Mouse (Mus musculus) midbrain, embryonic 15.5 days (tissue): ENCODE results near the gene Fgfr2. TPM values are rescaled to one million over a fixed set of nuclear protein-coding genes. Genes with fewer than 3 reads are reported as not detected.
A peak's percentile ranks its signal among the peaks of the same experiment; 100 is the strongest.

ENCODE experiments used
- ATAC-seq: fragments of 200-750 bp; cut with Nextera tagmentation; replicated peaks from 2 replicates; pipeline ENCODE4 v1.8.0; 2017; ENCODE audit warnings: moderate TSS enrichment
- H3K27ac ChIP-seq: fragments of 300-500 bp; sonication (generic); 2 replicates; pipeline ENCODE4 v1.5.1; 2015; ENCODE audit warnings: mild to moderate bottlenecking, inconsistent platforms
- H3K27me3 ChIP-seq: fragments of 300-500 bp; sonication (generic); replicated peaks from 2 replicates; pipeline ENCODE4 v1.6.1; 2015; ENCODE audit warnings: inconsistent platforms
- H3K36me3 ChIP-seq: fragments of 300-500 bp; sonication (generic); replicated peaks from 2 replicates; pipeline ENCODE4 v1.6.1; 2015; ENCODE audit warnings: inconsistent platforms
- H3K4me1 ChIP-seq: fragments of 300-500 bp; sonication (generic); 2 replicates; pipeline ENCODE4 v1.6.1; 2015; ENCODE audit warnings: inconsistent platforms
- H3K4me2 ChIP-seq: fragments of 300-500 bp; sonication (generic); 2 replicates; pipeline ENCODE4 v1.6.1; 2015; ENCODE audit warnings: inconsistent platforms, mild to moderate bottlenecking, moderate library complexity
- H3K4me3 ChIP-seq: fragments of 300-500 bp; sonication (generic); 2 replicates; pipeline ENCODE4 v1.5.1; 2015; ENCODE audit warnings: mild to moderate bottlenecking, inconsistent platforms
- H3K9ac ChIP-seq: fragments of 300-500 bp; sonication (generic); 2 replicates; pipeline ENCODE4 v1.6.1; 2015; ENCODE audit warnings: mild to moderate bottlenecking, inconsistent platforms
- H3K9me3 ChIP-seq: fragments of 300-500 bp; sonication (generic); 2 replicates; pipeline ENCODE4 v1.6.1; 2016; ENCODE audit warnings: inconsistent platforms
- WGBS: fragments of 180-500 bp; shearing (Covaris S2); methylation state at CpG from one replicate; pipeline ENCODE4 v1.1.7; 2015; ENCODE audit warnings: mixed read lengths; 5-methylcytosine and 5-hydroxymethylcytosine counted together
- polyA plus RNA-seq: library from polyadenylated mRNA; unstranded; fragments of >200 nt; fragmentation: Nextera tagmentation; extraction: Ambion mirVana; gene quantifications from 2 replicates; pipeline ENCODE4 v1.2.1, GENCODE M21; 2015

The Fgfr2 gene
- polyA plus RNA-seq, 1 experiment from 2014 or later = 23.3 TPM

DNA sequence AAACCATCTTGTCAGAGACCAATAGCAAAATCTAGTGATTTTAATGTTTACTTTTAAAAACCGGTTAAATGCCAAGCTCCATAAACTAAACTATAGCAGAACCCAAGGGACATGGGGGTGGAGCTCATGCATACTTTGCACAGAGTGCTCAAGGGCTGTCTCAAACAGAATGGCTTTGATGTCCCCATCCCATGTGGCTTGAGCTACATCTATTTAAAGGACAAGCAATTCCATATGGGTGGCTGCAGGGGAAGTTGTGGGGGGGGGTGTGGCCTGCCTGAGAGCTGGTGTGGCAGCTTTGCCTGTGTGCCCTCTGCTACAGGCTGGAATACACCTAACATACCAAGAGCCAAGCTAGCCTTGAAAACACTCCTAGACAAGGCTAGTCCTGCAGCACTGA is 98.5 kb downstream of the Fgfr2 start:
- ATAC-seq = no peak
- H3K4me1 ChIP-seq = peaks cover 19% of the 10 kb centered on the region
- no peak overlapping the region for H3K4me2 ChIP-seq
- H3K36me3 ChIP-seq = no peaks in the 10 kb centered on the region
- H3K9ac ChIP-seq = no peak overlapping the region
- H3K27me3 ChIP-seq = no peaks in the 10 kb centered on the region
- H3K27ac ChIP-seq = no peak overlapping the region
- H3K9me3 ChIP-seq = no peaks in the 10 kb centered on the region
- WGBS = 67% methylated on average over 1 of the region's 1 CpGs
- H3K4me3 ChIP-seq = no peak overlapping the region

DNA sequence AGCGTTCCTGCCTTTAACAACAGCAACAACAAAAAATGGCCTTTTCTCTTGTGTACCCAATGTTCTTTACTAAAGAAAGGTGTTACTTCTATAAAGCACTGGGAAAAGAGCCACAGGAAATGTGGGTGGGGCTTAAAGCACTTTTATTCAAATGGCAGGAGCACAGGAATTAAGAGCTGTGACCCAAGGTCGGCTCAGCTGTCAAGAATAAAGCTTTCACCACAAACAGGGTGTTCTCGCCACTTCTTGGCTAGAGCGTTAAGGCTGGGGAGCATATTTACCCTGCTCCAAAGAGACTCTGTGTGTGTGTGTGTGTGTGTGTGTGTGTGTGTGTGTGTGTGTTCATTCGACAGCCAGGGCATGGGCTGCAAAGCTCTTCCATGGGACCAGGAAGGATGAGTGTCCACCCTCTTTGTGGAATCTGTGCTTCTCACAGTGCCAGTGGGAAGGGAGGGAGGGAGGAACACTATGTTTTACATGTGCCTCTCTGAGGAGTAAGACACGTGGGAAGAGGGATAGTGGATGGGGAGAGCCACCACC is 103.6 kb downstream of the Fgfr2 start:
- no peak for ATAC-seq
- Histone ChIP-seq H3K27ac (peak overlapping the region; percentile 11; the same call in 1 of the 2 replicates), H3K9me3 (no peaks in the 10 kb centered on the region), H3K27me3 (no peaks in the 10 kb centered on the region), H3K9ac (no peak overlapping the region), H3K4me3 (no peak overlapping the region), H3K4me1 (peaks cover 32% of the 10 kb centered on the region), H3K36me3 (no peaks in the 10 kb centered on the region), H3K4me2 (no peak overlapping the region)
- 26% methylated on average over 6 of the region's 6 CpGs for WGBS

DNA sequence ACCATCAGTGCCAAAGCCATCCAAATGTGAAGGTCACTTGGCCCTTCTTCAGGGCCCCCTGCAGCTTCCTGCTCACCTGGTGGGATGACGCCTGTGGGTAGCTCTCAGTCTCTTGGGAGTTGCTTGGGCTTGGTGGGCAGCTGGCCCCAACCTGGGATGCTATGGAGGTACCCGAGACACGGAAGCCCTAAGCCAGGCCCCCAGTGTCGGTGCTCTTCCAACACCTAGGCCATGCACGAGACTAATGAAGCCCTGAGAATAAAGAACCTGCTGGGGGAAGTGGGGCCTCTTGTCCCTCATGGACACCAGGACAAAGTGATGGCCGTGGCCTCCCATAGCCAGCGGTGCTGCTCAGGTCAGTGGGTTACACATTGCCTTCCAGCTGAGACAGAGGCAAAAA is 104.2 kb downstream of the Fgfr2 start:
- Histone ChIP-seq H3K27ac (peak overlapping the region; percentile 11; the same call in 1 of the 2 replicates), H3K36me3 (no peaks in the 10 kb centered on the region), H3K4me1 (peaks cover 36% of the 10 kb centered on the region), H3K4me2 (no peak overlapping the region), H3K9me3 (no peaks in the 10 kb centered on the region), H3K4me3 (no peak overlapping the region), H3K9ac (no peak overlapping the region), H3K27me3 (no peaks in the 10 kb centered on the region)
- WGBS = 74% methylated on average over 7 of the region's 7 CpGs
- ATAC-seq = no peak

DNA sequence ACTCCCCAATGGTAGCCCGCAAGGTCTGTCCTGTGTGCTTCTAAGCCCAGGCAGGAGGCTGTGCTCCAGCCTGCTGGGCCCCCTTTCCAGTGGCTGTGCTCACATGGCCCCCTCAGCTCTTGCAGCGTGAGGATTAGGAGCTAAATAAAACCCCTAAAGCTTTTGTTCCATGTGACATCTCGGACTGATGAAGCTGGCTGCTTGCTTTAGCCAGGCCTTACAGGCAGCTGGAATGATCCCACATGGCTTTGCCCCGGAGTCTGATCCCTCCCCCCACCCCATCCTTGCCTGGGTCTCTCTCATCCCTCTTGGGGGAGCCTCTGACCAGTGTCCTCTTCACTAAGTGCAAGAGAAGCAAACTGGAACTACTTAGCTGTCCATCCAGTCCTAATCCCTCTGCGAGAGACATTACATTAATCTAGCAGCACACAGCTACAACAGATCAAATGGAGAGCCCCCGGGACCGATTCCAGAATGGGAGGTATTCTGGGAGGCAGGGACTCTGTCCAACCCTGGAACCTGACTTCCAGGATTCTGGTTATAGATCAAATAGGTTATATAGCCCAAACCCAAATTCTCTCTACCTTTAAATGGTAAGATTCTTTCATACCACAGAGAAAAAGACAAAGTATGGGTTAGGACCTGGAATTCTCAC is 107.6 kb downstream of the Fgfr2 start:
- H3K27me3 ChIP-seq = no peaks in the 10 kb centered on the region
- H3K4me1 ChIP-seq = peaks cover 70% of the 10 kb centered on the region
- 13% methylated on average over 7 of the region's 7 CpGs for WGBS
- no peak overlapping the region for H3K4me3 ChIP-seq
- no peaks in the 10 kb centered on the region for H3K36me3 ChIP-seq
- H3K9ac ChIP-seq = 0 out of 2 replicates have a peak overlapping the region, but pooled peaks have one; percentile 17
- peak overlapping the region; percentile 63 for H3K27ac ChIP-seq
- 0 out of 2 replicates have a peak, but pooled peaks have one; percentile 31 for ATAC-seq
- H3K4me2 ChIP-seq = 0 out of 2 replicates have a peak overlapping the region, but pooled peaks have one; percentile 8
- H3K9me3 ChIP-seq = no peaks in the 10 kb centered on the region

DNA sequence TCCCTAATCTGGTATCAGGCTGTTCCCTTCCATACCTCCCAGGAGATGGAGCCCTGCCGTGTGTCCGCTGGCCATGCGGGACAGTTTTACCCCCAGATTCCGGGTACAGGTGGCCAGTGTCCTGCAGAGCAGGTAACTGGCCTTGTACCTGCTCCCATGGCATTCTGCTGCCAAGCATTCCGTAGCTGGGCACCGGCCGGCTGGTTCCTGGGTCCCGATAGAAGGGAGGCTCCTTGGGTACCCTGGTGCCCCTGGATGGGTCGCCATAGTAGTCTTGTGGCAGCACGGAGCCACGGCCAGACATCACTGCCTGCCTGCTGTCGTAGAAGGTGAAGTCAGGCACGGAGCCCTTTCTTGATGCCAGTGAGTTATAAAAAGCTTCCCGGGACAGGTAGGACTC is 108.5 kb downstream of the Fgfr2 start:
- Histone ChIP-seq H3K27me3 (no peaks in the 10 kb centered on the region), H3K9ac (no peak overlapping the region), H3K36me3 (no peaks in the 10 kb centered on the region), H3K4me1 (peaks cover 70% of the 10 kb centered on the region), H3K4me2 (no peak overlapping the region), H3K4me3 (no peak overlapping the region), H3K27ac (peak overlapping the region; percentile 63; the same call in 1 of the 2 replicates), H3K9me3 (no peaks in the 10 kb centered on the region)
- no peak for ATAC-seq
- WGBS = 85% methylated on average over 14 of the region's 14 CpGs

DNA sequence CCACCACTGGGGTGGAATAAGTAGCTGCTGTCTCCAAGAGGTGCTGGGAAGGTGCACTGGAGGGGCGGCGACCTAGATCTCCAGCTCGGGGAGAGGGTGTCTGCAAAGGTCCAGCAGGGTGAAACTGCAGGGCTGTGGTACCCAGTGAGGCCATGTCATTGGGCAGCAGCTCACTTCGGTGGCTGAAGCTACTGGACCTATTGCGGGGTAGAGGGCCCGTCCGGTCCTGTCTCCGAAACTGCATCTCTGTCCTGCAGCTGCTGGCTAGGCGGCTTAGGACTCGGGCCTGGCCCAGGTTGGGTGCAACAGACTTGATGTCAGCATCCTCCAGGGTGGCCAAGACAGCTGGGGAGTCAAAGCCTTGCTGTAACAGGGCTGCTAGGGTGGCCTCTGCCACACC is 109.2 kb downstream of the Fgfr2 start:
- WGBS = 94% methylated on average over 10 of the region's 10 CpGs

DNA sequence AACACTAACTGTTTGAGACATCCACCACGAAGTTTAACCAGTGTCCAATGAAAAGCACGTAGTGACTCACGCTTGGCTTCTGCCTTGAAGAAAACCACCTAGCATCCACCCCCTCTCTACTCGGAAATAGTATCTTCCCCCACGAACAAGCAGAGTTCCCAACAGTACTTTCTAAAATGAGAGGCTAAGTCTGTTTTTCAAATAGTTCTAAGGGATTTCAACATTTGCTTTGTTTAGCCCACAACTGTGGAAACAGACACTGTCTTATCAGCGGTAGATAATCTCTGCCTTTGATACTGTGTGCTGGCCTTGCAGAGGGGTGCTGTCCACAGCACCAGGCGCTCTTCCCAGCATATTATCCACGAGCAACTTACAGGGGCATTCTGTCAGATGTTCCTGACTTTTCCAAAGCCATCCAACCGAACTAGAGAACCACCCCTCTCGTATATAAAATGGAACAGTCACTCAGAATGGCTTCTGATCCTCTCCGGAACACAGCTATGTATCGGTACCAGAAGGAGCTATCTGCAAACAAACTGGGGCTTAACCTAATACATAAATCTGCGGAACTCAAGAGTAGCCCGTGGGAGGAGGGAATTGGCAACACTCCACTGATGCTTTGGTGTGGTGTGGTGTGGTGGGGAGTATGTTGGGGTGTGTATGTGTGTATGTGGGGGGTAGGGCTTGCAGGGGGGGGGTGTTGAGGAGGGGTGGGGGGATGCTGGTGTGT is 110.3 kb downstream of the Fgfr2 start:
- Histone ChIP-seq H3K27ac (0 out of 2 replicates have a peak overlapping the region, but pooled peaks have one; percentile 14), H3K4me1 (peaks cover 66% of the 10 kb centered on the region), H3K4me2 (no peak overlapping the region), H3K36me3 (no peaks in the 10 kb centered on the region), H3K9ac (no peak overlapping the region), H3K9me3 (no peaks in the 10 kb centered on the region), H3K27me3 (no peaks in the 10 kb centered on the region), H3K4me3 (no peak overlapping the region)
- WGBS = 46% methylated on average over 14 of the region's 14 CpGs
- ATAC-seq = no peak

More for the DNA sequence above, 109.2 kb downstream of the Fgfr2 start:
- Histone ChIP-seq H3K9me3 (no peaks in the 10 kb centered on the region), H3K36me3 (no peaks in the 10 kb centered on the region), H3K9ac (no peak overlapping the region), H3K27me3 (no peaks in the 10 kb centered on the region), H3K4me3 (no peak overlapping the region), H3K4me1 (peaks cover 65% of the 10 kb centered on the region), H3K4me2 (no peak overlapping the region), H3K27ac (no peak overlapping the region)
- ATAC-seq = no peak

DNA sequence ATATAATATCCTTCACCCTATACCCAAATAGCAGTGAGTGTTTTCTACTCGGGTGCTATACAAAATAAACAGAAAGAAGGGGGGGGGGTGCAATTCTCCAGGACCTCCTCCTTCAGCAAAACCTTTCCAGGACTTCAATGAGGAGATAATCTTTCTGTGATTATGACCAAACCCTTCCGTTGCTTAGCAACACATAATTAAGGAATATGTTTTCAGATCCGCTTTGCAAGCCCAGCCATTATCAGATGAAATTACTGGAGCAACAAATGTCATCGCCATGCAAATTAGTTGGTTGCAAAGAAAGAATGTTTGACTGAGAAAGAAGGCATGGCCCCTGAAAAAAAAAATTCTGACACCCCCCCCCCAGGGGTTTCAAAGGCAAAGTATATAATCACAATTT is 111.5 kb downstream of the Fgfr2 start:
- Histone ChIP-seq H3K27me3 (no peaks in the 10 kb centered on the region), H3K36me3 (no peaks in the 10 kb centered on the region), H3K4me2 (peak overlapping the region; percentile 20), H3K27ac (peak overlapping the region; percentile 79), H3K4me3 (no peak overlapping the region), H3K9me3 (no peaks in the 10 kb centered on the region), H3K9ac (no peak overlapping the region), H3K4me1 (peaks cover 66% of the 10 kb centered on the region)
- no peak for ATAC-seq
- WGBS = 22% methylated on average over 4 of the region's 4 CpGs

DNA sequence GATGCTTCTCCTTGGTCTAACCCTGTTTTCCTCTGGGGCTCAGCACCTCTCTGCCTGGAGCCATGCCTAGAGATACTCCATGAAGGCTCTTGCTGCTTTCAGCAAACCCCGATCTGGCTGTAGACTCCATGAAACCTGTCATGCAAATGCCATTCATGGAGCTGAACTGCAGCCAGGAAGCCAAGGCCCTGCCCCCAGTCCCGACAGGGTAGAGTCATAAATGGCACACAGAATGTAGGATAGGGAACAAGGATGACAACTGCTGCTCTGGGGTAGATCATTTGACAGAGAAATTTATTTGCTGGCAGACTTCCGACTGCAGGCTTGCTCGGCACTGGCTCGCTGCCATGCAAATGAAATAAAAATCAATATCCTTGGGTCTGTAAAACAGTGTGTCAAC is 112.0 kb downstream of the Fgfr2 start:
- Histone ChIP-seq H3K9me3 (no peaks in the 10 kb centered on the region), H3K4me1 (peaks cover 66% of the 10 kb centered on the region), H3K4me2 (peak overlapping the region; percentile 20), H3K27ac (peak overlapping the region; percentile 79), H3K9ac (no peak overlapping the region; the same call in 1 of the 2 replicates), H3K27me3 (no peaks in the 10 kb centered on the region), H3K4me3 (no peak overlapping the region), H3K36me3 (no peaks in the 10 kb centered on the region)
- WGBS = 25% methylated on average over 5 of the region's 5 CpGs
- peak; percentile 18; the same call in 1 of the 2 replicates for ATAC-seq

DNA sequence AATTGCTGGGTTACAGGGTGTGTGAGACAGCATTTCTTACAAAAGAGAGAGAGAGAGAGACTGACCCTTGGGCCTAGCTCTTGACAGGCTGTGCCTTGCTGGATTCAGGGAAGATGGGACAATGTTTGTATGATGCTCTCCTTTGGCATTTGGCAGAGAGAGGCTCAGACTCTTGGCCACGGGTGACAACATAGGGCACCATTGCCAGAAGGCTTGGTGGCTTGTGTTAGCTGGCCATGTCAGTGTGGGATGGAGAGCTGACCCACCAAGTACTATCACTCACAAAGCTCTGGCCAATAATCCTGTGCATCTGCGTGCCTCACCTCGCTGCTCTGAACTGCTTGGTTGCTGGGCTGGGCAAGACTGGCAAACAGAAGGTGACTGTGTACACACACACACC is 112.7 kb downstream of the Fgfr2 start:
- 81% methylated on average over 3 of the region's 3 CpGs for WGBS
- no peaks in the 10 kb centered on the region for H3K9me3 ChIP-seq
- H3K4me3 ChIP-seq = no peak overlapping the region
- peaks cover 60% of the 10 kb centered on the region for H3K4me1 ChIP-seq
- no peak for ATAC-seq
- H3K27ac ChIP-seq = peak overlapping the region; percentile 79
- H3K4me2 ChIP-seq = no peak overlapping the region
- no peaks in the 10 kb centered on the region for H3K36me3 ChIP-seq
- H3K9ac ChIP-seq = no peak overlapping the region
- H3K27me3 ChIP-seq = no peaks in the 10 kb centered on the region

DNA sequence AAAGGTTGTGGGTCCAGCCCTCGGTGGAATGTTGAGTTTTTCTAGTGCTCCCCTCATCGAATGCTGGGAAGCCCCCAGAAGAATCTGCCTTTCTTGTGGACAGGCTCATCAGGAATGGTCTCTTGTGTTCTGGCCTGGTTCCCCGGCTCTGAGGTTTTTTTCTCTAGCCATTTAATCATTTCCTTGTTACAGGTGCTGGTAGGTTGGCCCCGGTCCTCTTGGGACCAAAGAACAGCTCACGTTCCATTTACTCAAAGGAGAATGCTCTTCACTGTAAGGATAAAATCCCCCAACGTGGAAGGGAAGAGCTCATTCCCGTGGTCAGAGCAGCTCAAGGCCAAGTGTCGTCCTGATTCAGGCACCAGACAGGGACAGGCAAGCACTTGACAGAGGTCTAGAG is 113.5 kb downstream of the Fgfr2 start:
- Histone ChIP-seq H3K27ac (no peak overlapping the region), H3K4me2 (no peak overlapping the region), H3K4me3 (no peak overlapping the region), H3K9me3 (no peaks in the 10 kb centered on the region), H3K27me3 (no peaks in the 10 kb centered on the region), H3K36me3 (no peaks in the 10 kb centered on the region), H3K9ac (no peak overlapping the region), H3K4me1 (peaks cover 52% of the 10 kb centered on the region)
- ATAC-seq = no peak
- 87% methylated on average over 8 of the region's 8 CpGs for WGBS

DNA sequence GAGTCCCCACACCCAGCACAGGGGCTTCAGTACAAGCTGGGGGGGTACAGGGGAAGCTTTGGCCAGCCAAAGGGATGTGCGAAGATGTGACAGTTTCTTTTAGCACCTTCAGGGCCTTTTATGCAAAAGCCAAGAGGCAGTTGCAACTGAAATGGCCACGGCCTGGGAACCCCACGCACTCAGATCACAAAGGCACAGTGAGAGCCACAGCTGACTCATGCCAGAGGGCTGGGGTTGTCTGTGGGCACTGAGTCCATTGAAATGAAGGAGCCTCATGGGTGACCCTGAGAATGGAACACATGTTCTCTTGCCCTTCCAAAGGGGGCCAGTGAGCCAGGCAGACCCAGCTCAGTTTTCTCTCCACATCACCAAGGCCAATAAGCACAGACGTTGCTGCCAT is 114.5 kb downstream of the Fgfr2 start:
- Histone ChIP-seq H3K27me3 (no peaks in the 10 kb centered on the region), H3K4me1 (peaks cover 43% of the 10 kb centered on the region), H3K9me3 (no peaks in the 10 kb centered on the region), H3K4me3 (no peak overlapping the region), H3K9ac (no peak overlapping the region), H3K27ac (no peak overlapping the region), H3K36me3 (no peaks in the 10 kb centered on the region), H3K4me2 (no peak overlapping the region)
- ATAC-seq = no peak
- 90% methylated on average over 4 of the region's 4 CpGs for WGBS
